15 mouse cellular contexts compared by ENCODE assay signal in the genomic region with DNA sequence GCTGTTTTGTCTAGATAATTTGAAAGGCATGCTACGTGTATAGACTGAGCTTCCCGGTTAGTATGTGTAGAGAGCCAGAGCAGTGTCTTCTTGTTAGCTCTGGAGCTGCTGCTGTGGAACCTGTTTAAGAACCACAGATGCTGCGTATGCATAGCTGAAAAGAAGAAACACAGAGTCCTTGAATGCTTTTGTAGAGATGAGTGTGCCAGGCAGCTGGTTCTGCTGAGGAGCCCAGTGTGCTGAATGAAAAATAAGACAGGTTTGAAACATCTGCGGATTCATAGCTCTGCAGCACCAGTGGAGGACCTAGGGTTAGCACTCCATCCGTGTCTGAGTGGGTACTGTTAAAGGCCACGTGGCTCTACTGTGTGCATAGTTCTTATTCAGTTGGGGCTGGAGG.
"Had no signal": no experiment of that assay in that cellular context is flagged by ENCODE, and none has a peak within 500 bp of the region (broad histone marks: within the 10 kb centered on the region; RNA-seq: fewer than 3 reads in every experiment).

No protein-coding gene starts in this region.

- H3K4me1 ChIP-seq: liver, embryonic 13.5 days; midbrain, embryonic 12.5 days; midbrain, embryonic 15.5 days; neural tube, embryonic 12.5 days; neural tube, embryonic 15.5 days had no signal

- DNase-seq: kidney, postnatal 25 days; layer of hippocampus, adult 9-11 months; liver, embryonic 13.5 days; lung, embryonic 14.5 days; thymus, adult 2 months; thymus, postnatal 14 days; thymus, postnatal 4 days had no signal

- H3K27ac ChIP-seq: kidney, postnatal 0 days; layer of hippocampus, adult 2 months; liver, embryonic 13.5 days; macrophage; midbrain, embryonic 12.5 days; midbrain, embryonic 15.5 days; neural tube, embryonic 12.5 days; neural tube, embryonic 15.5 days; stomach, postnatal 0 days had no signal

- H3K4me3 ChIP-seq: layer of hippocampus, adult 2 months; liver, embryonic 13.5 days; midbrain, embryonic 12.5 days; midbrain, embryonic 15.5 days; neural tube, embryonic 12.5 days; neural tube, embryonic 15.5 days had no signal
